Mouse (Mus musculus): ENCODE measurements around the gene Limk2.

GRCm38 (mm10) chr11:3337173-3337955 lies 71.6 kb downstream of the Limk2 start:
- TF ChIP-seq CTCF (IDR thresholded peaks at IDR 0.05; ENCODE audit: control insufficient read depth, insufficient read depth, insufficient read length) (no peak), MYOD1 (IDR thresholded peaks at IDR 0.05; ENCODE audit: control insufficient read depth, insufficient read length, low read depth) (no peak)
